Mouse (Mus musculus): ENCODE results near the gene 0610040J01Rik. TPM values are rescaled to one million over a fixed set of nuclear protein-coding genes. Genes with fewer than 3 reads are reported as not detected.

Gene 0610040J01Rik
- polyA plus RNA-seq, 1 experiment from 2014 or later, result 2.3 TPM

- no peak overlapping the region for H3K27ac ChIP-seq (replicated peaks; ENCODE audit: low read depth, low read length)
- no peaks in the 10 kb centered on the region for H3K36me3 ChIP-seq (ENCODE audit: control insufficient read depth, insufficient read depth, low read length)
- 68% methylated on average over 3 of the region's 3 CpGs for WGBS
- DNase-seq (ENCODE audit: low spot score), result no peak
- no peaks in the 10 kb centered on the region for H3K4me1 ChIP-seq (ENCODE audit: control insufficient read depth, insufficient read depth, low read length)
- no peak overlapping the region for H3K4me3 ChIP-seq (ENCODE audit: low read depth, low read length)
- no peak for ATAC-seq (ENCODE audit: insufficient number of reproducible peaks, low FRiP score, low TSS enrichment, low read depth)
- H3K4me2 ChIP-seq (ENCODE audit: low read depth, severe bottlenecking), result no peak overlapping the region
- H3K27me3 ChIP-seq (ENCODE audit: control insufficient read depth, insufficient read depth, low read length), result no peaks in the 10 kb centered on the region
- H3K9me3 ChIP-seq (ENCODE audit: control insufficient read depth, low read length), result no peaks in the 10 kb centered on the region
- H3K9ac ChIP-seq (ENCODE audit: low read length), result no peak overlapping the region
These were observed 85.6 kb downstream of the 0610040J01Rik start for GRCm38 (mm10) chr5:63897820-63898110.

- Histone ChIP-seq H3K9ac (ENCODE audit: low read length) (no peak overlapping the region), H3K9me3 (ENCODE audit: control insufficient read depth, low read length) (no peaks in the 10 kb centered on the region), H3K27ac (replicated peaks; ENCODE audit: low read depth, low read length) (no peak overlapping the region), H3K27me3 (ENCODE audit: control insufficient read depth, insufficient read depth, low read length) (no peaks in the 10 kb centered on the region), H3K4me1 (ENCODE audit: control insufficient read depth, insufficient read depth, low read length) (no peaks in the 10 kb centered on the region), H3K4me3 (ENCODE audit: low read depth, low read length) (no peak overlapping the region), H3K4me2 (ENCODE audit: low read depth, severe bottlenecking) (no peak overlapping the region), H3K36me3 (ENCODE audit: control insufficient read depth, insufficient read depth, low read length) (no peaks in the 10 kb centered on the region)
- DNase-seq (ENCODE audit: low spot score) (no peak), ATAC-seq (ENCODE audit: insufficient number of reproducible peaks, low FRiP score, low TSS enrichment, low read depth) (no peak)
- WGBS, result 88% methylated on average over 3 of the region's 3 CpGs
These were observed 91.2 kb downstream of the 0610040J01Rik start for GRCm38 (mm10) chr5:63903329-63903728.

GRCm38 (mm10) chr5:63906149-63907093 is 94.3 kb downstream of the 0610040J01Rik start:
- DNase-seq (ENCODE audit: low spot score), result peak; percentile 92
- H3K27ac ChIP-seq (replicated peaks; ENCODE audit: low read depth, low read length), result no peak overlapping the region
- WGBS, result 46% methylated on average over 13 of the region's 13 CpGs
- no peaks in the 10 kb centered on the region for H3K27me3 ChIP-seq (ENCODE audit: control insufficient read depth, insufficient read depth, low read length)
- ATAC-seq (ENCODE audit: insufficient number of reproducible peaks, low FRiP score, low TSS enrichment, low read depth), result 0 out of 2 replicates have a peak, but pooled peaks have one; percentile 45
- H3K4me2 ChIP-seq (ENCODE audit: low read depth, severe bottlenecking), result no peak overlapping the region
- no peaks in the 10 kb centered on the region for H3K9me3 ChIP-seq (ENCODE audit: control insufficient read depth, low read length)
- H3K9ac ChIP-seq (ENCODE audit: low read length), result no peak overlapping the region
- H3K36me3 ChIP-seq (ENCODE audit: control insufficient read depth, insufficient read depth, low read length), result no peaks in the 10 kb centered on the region
- no peak overlapping the region for H3K4me3 ChIP-seq (ENCODE audit: low read depth, low read length)
- H3K4me1 ChIP-seq (ENCODE audit: control insufficient read depth, insufficient read depth, low read length), result no peaks in the 10 kb centered on the region

GRCm38 (mm10) chr5:63907513-63907912 is 95.3 kb downstream of the 0610040J01Rik start:
- ATAC-seq (ENCODE audit: insufficient number of reproducible peaks, low FRiP score, low TSS enrichment, low read depth), result no peak
- H3K4me2 ChIP-seq (ENCODE audit: low read depth, severe bottlenecking), result no peak overlapping the region

GRCm38 (mm10) chr5:63910171-63910960 is 98.2 kb downstream of the 0610040J01Rik start:
- Histone ChIP-seq H3K4me2 (ENCODE audit: low read depth, severe bottlenecking) (no peak overlapping the region), H3K9me3 (ENCODE audit: control insufficient read depth, low read length) (no peaks in the 10 kb centered on the region), H3K27me3 (ENCODE audit: control insufficient read depth, insufficient read depth, low read length) (no peaks in the 10 kb centered on the region), H3K9ac (ENCODE audit: low read length) (no peak overlapping the region), H3K27ac (replicated peaks; ENCODE audit: low read depth, low read length) (no peak overlapping the region), H3K36me3 (ENCODE audit: control insufficient read depth, insufficient read depth, low read length) (no peaks in the 10 kb centered on the region), H3K4me1 (ENCODE audit: control insufficient read depth, insufficient read depth, low read length) (no peaks in the 10 kb centered on the region), H3K4me3 (ENCODE audit: low read depth, low read length) (no peak overlapping the region)
- 89% methylated on average over 10 of the region's 10 CpGs for WGBS
- no peak for DNase-seq (ENCODE audit: low spot score)
- no peak for ATAC-seq (ENCODE audit: insufficient number of reproducible peaks, low FRiP score, low TSS enrichment, low read depth)

More at GRCm38 (mm10) chr5:63907513-63907912, 95.3 kb downstream of the 0610040J01Rik start:
- Histone ChIP-seq H3K27me3 (ENCODE audit: control insufficient read depth, insufficient read depth, low read length) (no peaks in the 10 kb centered on the region), H3K27ac (replicated peaks; ENCODE audit: low read depth, low read length) (no peak overlapping the region), H3K4me1 (ENCODE audit: control insufficient read depth, insufficient read depth, low read length) (no peaks in the 10 kb centered on the region), H3K9ac (ENCODE audit: low read length) (no peak overlapping the region), H3K36me3 (ENCODE audit: control insufficient read depth, insufficient read depth, low read length) (no peaks in the 10 kb centered on the region), H3K4me3 (ENCODE audit: low read depth, low read length) (no peak overlapping the region), H3K9me3 (ENCODE audit: control insufficient read depth, low read length) (no peaks in the 10 kb centered on the region)
- DNase-seq (ENCODE audit: low spot score), result no peak
- 68% methylated on average over 4 of the region's 4 CpGs for WGBS

- no peak for DNase-seq (ENCODE audit: low spot score)
These were observed 102.7 kb downstream of the 0610040J01Rik start for GRCm38 (mm10) chr5:63914896-63915295.

GRCm38 (mm10) chr5:63916457-63917139 is 104.4 kb downstream of the 0610040J01Rik start:
- ATAC-seq (ENCODE audit: insufficient number of reproducible peaks, low FRiP score, low TSS enrichment, low read depth), result no peak
- no peak for DNase-seq (ENCODE audit: low spot score)
- Histone ChIP-seq H3K9me3 (ENCODE audit: control insufficient read depth, low read length) (no peaks in the 10 kb centered on the region), H3K27ac (replicated peaks; ENCODE audit: low read depth, low read length) (no peak overlapping the region), H3K9ac (ENCODE audit: low read length) (no peak overlapping the region), H3K4me2 (ENCODE audit: low read depth, severe bottlenecking) (no peak overlapping the region), H3K4me3 (ENCODE audit: low read depth, low read length) (no peak overlapping the region), H3K36me3 (ENCODE audit: control insufficient read depth, insufficient read depth, low read length) (no peaks in the 10 kb centered on the region), H3K27me3 (ENCODE audit: control insufficient read depth, insufficient read depth, low read length) (no peaks in the 10 kb centered on the region), H3K4me1 (ENCODE audit: control insufficient read depth, insufficient read depth, low read length) (no peaks in the 10 kb centered on the region)
- 92% methylated on average over 10 of the region's 10 CpGs for WGBS

More at GRCm38 (mm10) chr5:63914896-63915295, 102.7 kb downstream of the 0610040J01Rik start:
- 76% methylated on average over 1 of the region's 1 CpGs for WGBS
- H3K27me3 ChIP-seq (ENCODE audit: control insufficient read depth, insufficient read depth, low read length), result no peaks in the 10 kb centered on the region
- H3K27ac ChIP-seq (replicated peaks; ENCODE audit: low read depth, low read length), result no peak overlapping the region
- no peaks in the 10 kb centered on the region for H3K4me1 ChIP-seq (ENCODE audit: control insufficient read depth, insufficient read depth, low read length)
- no peaks in the 10 kb centered on the region for H3K36me3 ChIP-seq (ENCODE audit: control insufficient read depth, insufficient read depth, low read length)
- H3K4me3 ChIP-seq (ENCODE audit: low read depth, low read length), result no peak overlapping the region
- H3K9ac ChIP-seq (ENCODE audit: low read length), result no peak overlapping the region
- H3K9me3 ChIP-seq (ENCODE audit: control insufficient read depth, low read length), result no peaks in the 10 kb centered on the region
- ATAC-seq (ENCODE audit: insufficient number of reproducible peaks, low FRiP score, low TSS enrichment, low read depth), result no peak
- no peak overlapping the region for H3K4me2 ChIP-seq (ENCODE audit: low read depth, severe bottlenecking)

- no peak for DNase-seq (ENCODE audit: low spot score)
- Histone ChIP-seq H3K9ac (ENCODE audit: low read length) (no peak overlapping the region), H3K36me3 (ENCODE audit: control insufficient read depth, insufficient read depth, low read length) (no peaks in the 10 kb centered on the region), H3K27me3 (ENCODE audit: control insufficient read depth, insufficient read depth, low read length) (no peaks in the 10 kb centered on the region), H3K4me2 (ENCODE audit: low read depth, severe bottlenecking) (no peak overlapping the region), H3K4me1 (ENCODE audit: control insufficient read depth, insufficient read depth, low read length) (no peaks in the 10 kb centered on the region), H3K27ac (replicated peaks; ENCODE audit: low read depth, low read length) (no peak overlapping the region), H3K4me3 (ENCODE audit: low read depth, low read length) (no peak overlapping the region), H3K9me3 (ENCODE audit: control insufficient read depth, low read length) (no peaks in the 10 kb centered on the region)
- 79% methylated on average over 4 of the region's 4 CpGs for WGBS
- no peak for ATAC-seq (ENCODE audit: insufficient number of reproducible peaks, low FRiP score, low TSS enrichment, low read depth)
These were observed 106.0 kb downstream of the 0610040J01Rik start for GRCm38 (mm10) chr5:63918201-63918600.
